Mouse (Mus musculus): ENCODE results near the gene Muc1. TPM values are rescaled to one million over a fixed set of nuclear protein-coding genes. Genes with fewer than 3 reads are reported as not detected.

The Muc1 gene
- polyA plus RNA-seq, 1 experiment from 2014 or later: 1.5 TPM

DNA sequence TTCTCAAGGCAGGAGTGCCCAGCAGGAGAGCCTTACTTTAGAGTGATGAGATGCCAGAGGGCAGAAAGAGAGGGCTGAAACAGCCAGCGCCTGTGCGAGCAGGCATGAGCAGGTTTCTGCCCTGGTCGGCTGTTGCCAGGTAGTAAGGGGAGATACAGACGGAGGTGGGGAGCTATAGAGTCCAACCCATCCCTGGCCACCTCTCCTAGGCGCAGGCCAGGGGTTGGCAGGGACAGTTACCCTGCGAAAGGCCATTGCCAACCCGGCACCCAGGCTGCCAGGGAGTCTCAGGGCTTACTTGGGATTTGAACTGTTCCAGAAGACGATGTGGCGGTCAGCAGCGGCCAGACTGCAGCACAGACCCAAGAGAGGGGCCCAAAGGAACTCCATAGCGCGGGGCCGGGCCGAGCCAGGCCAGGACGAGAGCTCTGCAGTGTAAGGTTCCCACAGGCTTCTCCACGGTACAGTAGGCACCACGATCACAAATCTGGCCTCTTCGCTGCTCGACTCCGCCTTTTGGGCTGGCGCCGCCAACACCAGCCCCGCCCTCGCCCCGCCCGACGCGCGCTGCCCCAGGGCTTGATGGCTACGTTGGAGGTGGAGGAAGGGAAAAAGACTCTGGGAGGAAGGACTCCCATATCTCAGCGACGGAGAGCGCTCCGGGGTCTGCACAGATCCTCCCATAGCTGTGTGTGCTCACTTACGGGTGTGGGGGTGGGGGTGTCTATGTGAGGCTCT, 50.5 kb downstream of the Muc1 start:
- 0 out of 2 replicates have a peak, but pooled peaks cover 4% of the 10 kb centered on the region for H3K27me3 ChIP-seq (ENCODE audit: control insufficient read depth, insufficient read depth, low read depth, low read length)
- H3K36me3 ChIP-seq (ENCODE audit: control insufficient read depth, insufficient read depth, low read length): no peaks in the 10 kb centered on the region
- peak overlapping the region; percentile 44; the same call in 1 of the 2 replicates for H3K27ac ChIP-seq (ENCODE audit: low read length)
- 2% methylated on average over 35 of the region's 35 CpGs for WGBS
- peak overlapping the region; percentile 95 for H3K4me2 ChIP-seq (ENCODE audit: low read length)
- H3K4me3 ChIP-seq (ENCODE audit: low read depth, low read length): peak overlapping the region; percentile 52
- ATAC-seq: peak; percentile 53
- H3K9me3 ChIP-seq (replicated peaks; ENCODE audit: control insufficient read depth, low read length, poor library complexity, severe bottlenecking): no peaks in the 10 kb centered on the region
- H3K9ac ChIP-seq (ENCODE audit: low read depth, low read length): peak overlapping the region; percentile 62
- peaks cover 21% of the 10 kb centered on the region for H3K4me1 ChIP-seq (ENCODE audit: control insufficient read depth, insufficient read depth, low read length)

DNA sequence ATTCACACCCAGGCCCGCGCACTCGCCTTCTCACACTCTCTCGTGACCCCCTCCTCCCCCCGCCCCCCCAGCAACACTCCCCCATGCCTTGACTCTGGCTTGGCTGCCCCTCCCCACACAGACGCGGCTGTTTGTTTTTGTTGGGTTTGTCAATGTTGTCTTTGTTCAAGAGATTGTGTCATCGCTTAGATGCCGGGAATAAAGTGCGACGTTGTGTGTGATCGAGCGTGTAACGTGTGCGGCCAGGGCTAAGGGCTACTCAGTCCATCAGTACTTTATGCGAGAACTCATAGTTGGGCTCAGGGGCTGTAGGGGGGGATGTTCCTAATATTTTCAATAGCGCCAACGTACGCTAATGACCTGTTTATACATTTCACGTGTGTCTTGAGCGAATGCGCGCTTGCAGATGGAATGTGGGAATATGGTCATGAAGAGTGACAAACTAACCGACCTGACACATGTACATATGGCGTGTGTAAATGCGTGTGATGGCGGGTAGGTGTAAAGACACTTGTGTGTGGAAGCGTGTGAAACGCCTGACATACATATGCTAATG, 51.3 kb downstream of the Muc1 start:
- Histone ChIP-seq H3K9ac (ENCODE audit: low read depth, low read length) (peak overlapping the region; percentile 62), H3K4me1 (ENCODE audit: control insufficient read depth, insufficient read depth, low read length) (peaks cover 21% of the 10 kb centered on the region), H3K27ac (ENCODE audit: low read length) (no peak overlapping the region; the same call in 1 of the 2 replicates), H3K27me3 (ENCODE audit: control insufficient read depth, insufficient read depth, low read depth, low read length) (0 out of 2 replicates have a peak, but pooled peaks cover 4% of the 10 kb centered on the region), H3K36me3 (ENCODE audit: control insufficient read depth, insufficient read depth, low read length) (no peaks in the 10 kb centered on the region), H3K4me2 (ENCODE audit: low read length) (peak overlapping the region; percentile 95), H3K4me3 (ENCODE audit: low read depth, low read length) (peak overlapping the region; percentile 52), H3K9me3 (replicated peaks; ENCODE audit: control insufficient read depth, low read length, poor library complexity, severe bottlenecking) (no peaks in the 10 kb centered on the region)
- ATAC-seq: peak; percentile 4; the same call in 1 of the 2 replicates
- WGBS: under 1% methylated on average over 28 of the region's 29 CpGs

DNA sequence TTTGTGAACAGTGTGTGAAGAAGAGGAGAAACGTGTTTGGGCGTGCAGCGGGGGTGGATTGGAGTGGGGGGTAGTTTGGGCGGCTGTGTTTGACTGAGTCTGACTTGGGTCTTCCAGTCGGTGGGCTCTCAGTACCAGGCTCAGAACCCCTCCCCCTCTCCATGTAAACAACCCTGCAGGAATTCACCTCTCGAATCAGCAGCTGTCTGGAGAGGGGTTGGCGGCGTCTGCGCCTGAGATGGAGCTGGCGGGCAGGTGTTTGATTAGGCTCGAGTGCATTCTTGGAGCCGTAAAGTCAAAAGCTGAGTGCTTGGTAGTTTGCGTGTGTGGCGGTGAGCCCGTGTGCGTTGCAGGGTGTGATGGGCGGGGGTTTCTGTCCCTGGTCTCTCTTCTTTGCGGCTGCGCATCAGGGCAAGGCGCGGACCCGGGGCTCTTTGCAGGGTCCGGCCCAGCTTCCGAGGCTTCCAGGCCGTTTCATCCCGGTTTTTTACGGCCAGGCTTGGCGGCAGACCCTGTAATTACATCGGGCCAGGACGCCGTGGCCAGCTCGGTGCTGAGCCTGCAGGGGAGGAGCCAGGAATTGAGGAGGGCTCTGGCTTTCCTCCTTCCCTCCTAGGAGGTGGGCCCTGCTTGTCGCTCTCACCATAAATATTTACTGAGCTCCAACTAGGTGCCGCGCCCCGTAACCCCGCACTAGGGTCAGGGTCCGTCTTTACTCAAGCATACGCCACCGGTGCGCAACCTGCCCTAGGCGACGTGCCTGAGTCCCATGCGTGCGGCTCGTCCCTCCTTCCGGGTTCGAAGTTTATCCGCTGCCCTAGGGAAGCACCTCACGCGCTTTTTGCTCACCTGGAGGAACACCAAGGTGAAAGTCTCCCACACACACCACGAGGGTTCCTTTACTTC, 52.0 kb downstream of the Muc1 start, which contains the start of gene Efna1:
TSS of gene Efna1 (minus strand) at position 537 of the 906 bp plus-strand sequence.
- peak within 1 kb of the TSS; percentile 62 for H3K9ac ChIP-seq (ENCODE audit: low read depth, low read length)

DNA sequence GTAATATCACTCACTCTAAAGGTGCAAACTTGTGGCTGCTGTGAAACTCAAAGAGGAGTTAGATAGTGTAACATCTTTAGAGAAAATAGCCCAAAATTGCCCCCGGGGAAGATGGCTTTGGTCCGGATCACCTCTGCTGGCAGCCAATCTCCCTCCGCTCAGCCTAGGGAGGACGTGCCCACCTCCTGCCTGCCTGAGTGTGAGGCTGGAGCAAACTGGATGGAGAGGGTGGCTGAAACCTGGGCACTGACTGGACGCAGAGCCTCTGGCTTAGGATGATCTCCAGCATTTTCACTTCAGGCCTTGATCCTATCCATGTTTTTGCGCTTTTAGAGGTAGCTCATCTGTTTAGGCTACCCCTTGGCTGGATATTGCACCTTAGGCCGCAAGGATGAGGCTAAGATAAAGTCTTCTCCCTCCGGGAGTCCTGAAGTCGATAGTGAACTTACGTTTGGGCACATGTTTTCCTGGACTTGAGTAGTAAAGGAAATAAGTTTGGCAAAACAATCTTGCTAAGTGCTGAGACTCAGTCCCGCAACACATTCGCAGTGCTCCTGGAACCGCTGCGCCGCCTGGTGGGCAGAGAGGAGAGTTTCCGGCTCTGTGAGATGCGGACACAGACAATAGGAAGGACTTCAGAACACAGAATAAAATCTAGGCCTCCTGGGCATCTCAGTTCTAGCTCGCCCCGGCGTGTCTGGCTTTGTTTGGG, 52.9 kb downstream of the Muc1 start:
- peaks cover 21% of the 10 kb centered on the region for H3K4me1 ChIP-seq (ENCODE audit: control insufficient read depth, insufficient read depth, low read length)
- 11% methylated on average over 20 of the region's 20 CpGs for WGBS
- 0 out of 2 replicates have a peak, but pooled peaks cover 4% of the 10 kb centered on the region for H3K27me3 ChIP-seq (ENCODE audit: control insufficient read depth, insufficient read depth, low read depth, low read length)
- peak overlapping the region; percentile 52; the same call in 1 of the 2 replicates for H3K4me3 ChIP-seq (ENCODE audit: low read depth, low read length)
- H3K9me3 ChIP-seq (replicated peaks; ENCODE audit: control insufficient read depth, low read length, poor library complexity, severe bottlenecking): no peaks in the 10 kb centered on the region
- ATAC-seq: no peak
- no peak overlapping the region for H3K27ac ChIP-seq (ENCODE audit: low read length)
- H3K4me2 ChIP-seq (ENCODE audit: low read length): peak overlapping the region; percentile 95
- no peak overlapping the region; the same call in 1 of the 2 replicates for H3K9ac ChIP-seq (ENCODE audit: low read depth, low read length)
- no peaks in the 10 kb centered on the region for H3K36me3 ChIP-seq (ENCODE audit: control insufficient read depth, insufficient read depth, low read length)

More for the DNA sequence above, 52.0 kb downstream of the Muc1 start, which contains the start of gene Efna1:
- peak; percentile 34 for ATAC-seq
- H3K27ac ChIP-seq (ENCODE audit: low read length): peak within 1 kb of the TSS; percentile 51
- under 1% methylated on average over 52 of the region's 52 CpGs for WGBS
- H3K4me1 ChIP-seq (ENCODE audit: control insufficient read depth, insufficient read depth, low read length): peaks cover 21% of the 10 kb centered on the region
- H3K4me3 ChIP-seq (ENCODE audit: low read depth, low read length): peak within 1 kb of the TSS; percentile 52
- H3K9me3 ChIP-seq (replicated peaks; ENCODE audit: control insufficient read depth, low read length, poor library complexity, severe bottlenecking): no peaks in the 10 kb centered on the region
- no peaks in the 10 kb centered on the region for H3K36me3 ChIP-seq (ENCODE audit: control insufficient read depth, insufficient read depth, low read length)
- peak within 1 kb of the TSS; percentile 95 for H3K4me2 ChIP-seq (ENCODE audit: low read length)
- H3K27me3 ChIP-seq (ENCODE audit: control insufficient read depth, insufficient read depth, low read depth, low read length): 0 out of 2 replicates have a peak, but pooled peaks cover 4% of the 10 kb centered on the region

DNA sequence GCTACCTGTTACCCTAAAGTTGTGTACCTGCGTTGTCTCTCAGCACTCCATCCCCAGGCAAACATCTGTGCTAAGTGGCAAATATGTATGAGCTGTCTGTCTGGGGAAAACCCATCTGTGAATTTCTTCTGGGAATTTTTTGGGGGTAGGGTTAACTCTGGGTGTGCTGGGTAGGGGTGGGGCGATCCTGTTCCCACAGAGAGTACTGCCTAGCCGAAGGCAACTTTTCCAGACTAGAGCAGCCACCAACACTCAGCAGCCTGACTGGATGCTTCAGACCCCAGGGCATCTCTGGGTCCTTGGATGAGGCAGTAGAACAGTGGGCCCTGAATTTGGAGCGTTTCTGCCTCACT, 53.4 kb downstream of the Muc1 start:
- ATAC-seq: no peak
- 25% methylated on average over 4 of the region's 4 CpGs for WGBS
- Histone ChIP-seq H3K27ac (ENCODE audit: low read length) (no peak overlapping the region), H3K27me3 (ENCODE audit: control insufficient read depth, insufficient read depth, low read depth, low read length) (0 out of 2 replicates have a peak, but pooled peaks cover 4% of the 10 kb centered on the region), H3K9me3 (replicated peaks; ENCODE audit: control insufficient read depth, low read length, poor library complexity, severe bottlenecking) (no peaks in the 10 kb centered on the region), H3K9ac (ENCODE audit: low read depth, low read length) (no peak overlapping the region), H3K4me3 (ENCODE audit: low read depth, low read length) (no peak overlapping the region), H3K36me3 (ENCODE audit: control insufficient read depth, insufficient read depth, low read length) (no peaks in the 10 kb centered on the region), H3K4me2 (ENCODE audit: low read length) (no peak overlapping the region), H3K4me1 (ENCODE audit: control insufficient read depth, insufficient read depth, low read length) (peaks cover 21% of the 10 kb centered on the region)

MicroRNAs encoded within 50 kb of the gene (microRNA counts, 519-probe panel; counts per million panel counts)
- 2,064 counts per million, percentile 53 among the panel's probes with 10 or more counts for microRNA mmu-miR-92b

Small RNA genes lying within 50 kb of the gene (microRNA-seq; reads per million reads assigned to microRNA genes)
- gene Mir92b: 4,202 reads per million, percentile 89 among the genes with 10 or more reads in this experiment

Other genes with a start within 250 kb of the Muc1 start
- 101 and 103 TPM in 2 replicates for gene Rusc1, start 135.7 kb upstream of the Muc1 start, polyA plus RNA-seq (2015; fragmentation: Nextera tagmentation; extraction: Ambion mirVana)
- 0.14 TPM in 1 of 2 replicates, not detected in the other for gene Gm43738, start 128.0 kb upstream of the Muc1 start, polyA plus RNA-seq (2015; fragmentation: Nextera tagmentation; extraction: Ambion mirVana)
- gene Fdps, start 127.1 kb upstream of the Muc1 start, polyA plus RNA-seq (2015; fragmentation: Nextera tagmentation; extraction: Ambion mirVana): 512 and 577 TPM in 2 replicates
- gene Pklr, start 92.9 kb upstream of the Muc1 start, polyA plus RNA-seq (2015; fragmentation: Nextera tagmentation; extraction: Ambion mirVana): 0.30 TPM in 1 of 2 replicates, not detected in the other
- gene Hcn3, start 68.9 kb upstream of the Muc1 start, polyA plus RNA-seq (2015; fragmentation: Nextera tagmentation; extraction: Ambion mirVana): 59.1 and 65.9 TPM in 2 replicates
- 15.9 and 19.7 TPM in 2 replicates for gene Clk2, start 64.3 kb upstream of the Muc1 start, polyA plus RNA-seq (2015; fragmentation: Nextera tagmentation; extraction: Ambion mirVana)
- gene Scamp3, start 51.6 kb upstream of the Muc1 start, polyA plus RNA-seq (2015; fragmentation: Nextera tagmentation; extraction: Ambion mirVana): 145 and 152 TPM in 2 replicates
- gene Fam189b, start 45.9 kb upstream of the Muc1 start, polyA plus RNA-seq (2015; fragmentation: Nextera tagmentation; extraction: Ambion mirVana): 31.8 and 33.6 TPM in 2 replicates
- 46.4 and 49.0 TPM in 2 replicates for gene Gba, start 26.1 kb upstream of the Muc1 start, polyA plus RNA-seq (2015; fragmentation: Nextera tagmentation; extraction: Ambion mirVana)
- 52.2 and 53.6 TPM in 2 replicates for gene Thbs3, start 13.9 kb upstream of the Muc1 start, polyA plus RNA-seq (2015; fragmentation: Nextera tagmentation; extraction: Ambion mirVana)
- 145 and 150 TPM in 2 replicates for gene Mtx1, start 2.0 kb upstream of the Muc1 start, polyA plus RNA-seq (2015; fragmentation: Nextera tagmentation; extraction: Ambion mirVana)
- 195 TPM in 2 replicates for gene Krtcap2, start 16.9 kb downstream of the Muc1 start, polyA plus RNA-seq (2015; fragmentation: Nextera tagmentation; extraction: Ambion mirVana)
- gene Trim46, start 17.3 kb downstream of the Muc1 start, polyA plus RNA-seq (2015; fragmentation: Nextera tagmentation; extraction: Ambion mirVana): 90.3 and 91.2 TPM in 2 replicates
- 60.4 and 64.5 TPM in 2 replicates for gene Dpm3, start 30.3 kb downstream of the Muc1 start, polyA plus RNA-seq (2015; fragmentation: Nextera tagmentation; extraction: Ambion mirVana)
- gene Slc50a1, start 41.5 kb downstream of the Muc1 start, polyA plus RNA-seq (2015; fragmentation: Nextera tagmentation; extraction: Ambion mirVana): 40.2 and 41.3 TPM in 2 replicates
- gene Efna1, start 52.1 kb downstream of the Muc1 start, polyA plus RNA-seq (2015; fragmentation: Nextera tagmentation; extraction: Ambion mirVana): 6.8 and 7.4 TPM in 2 replicates
- 40.5 and 59.0 TPM in 2 replicates for gene Efna3, start 93.9 kb downstream of the Muc1 start, polyA plus RNA-seq (2015; fragmentation: Nextera tagmentation; extraction: Ambion mirVana)
- 3.7 and 4.2 TPM in 2 replicates for gene Efna4, start 109.0 kb downstream of the Muc1 start, polyA plus RNA-seq (2015; fragmentation: Nextera tagmentation; extraction: Ambion mirVana)
- gene Adam15, start 120.9 kb downstream of the Muc1 start, polyA plus RNA-seq (2015; fragmentation: Nextera tagmentation; extraction: Ambion mirVana): 60.6 and 78.2 TPM in 2 replicates
- 0.09 and 0.25 TPM in 2 replicates for gene Dcst2, start 132.9 kb downstream of the Muc1 start, polyA plus RNA-seq (2015; fragmentation: Nextera tagmentation; extraction: Ambion mirVana)
- 0.96 and 0.98 TPM in 2 replicates for gene Dcst1, start 136.2 kb downstream of the Muc1 start, polyA plus RNA-seq (2015; fragmentation: Nextera tagmentation; extraction: Ambion mirVana)
- gene Zbtb7b, start 165.7 kb downstream of the Muc1 start, polyA plus RNA-seq (2015; fragmentation: Nextera tagmentation; extraction: Ambion mirVana): 0.49 and 0.61 TPM in 2 replicates
- 1.4 TPM in 1 of 2 replicates, not detected in the other for gene Lenep, start 173.7 kb downstream of the Muc1 start, polyA plus RNA-seq (2015; fragmentation: Nextera tagmentation; extraction: Ambion mirVana)
- gene Flad1, start 182.8 kb downstream of the Muc1 start, polyA plus RNA-seq (2015; fragmentation: Nextera tagmentation; extraction: Ambion mirVana): 35.4 and 39.1 TPM in 2 replicates
- 77.1 and 86.2 TPM in 2 replicates for gene Cks1b, start 189.3 kb downstream of the Muc1 start, polyA plus RNA-seq (2015; fragmentation: Nextera tagmentation; extraction: Ambion mirVana)
- 13.2 and 14.9 TPM in 2 replicates for gene Shc1, start 189.4 kb downstream of the Muc1 start, polyA plus RNA-seq (2015; fragmentation: Nextera tagmentation; extraction: Ambion mirVana)
- gene Pygo2, start 201.2 kb downstream of the Muc1 start, polyA plus RNA-seq (2015; fragmentation: Nextera tagmentation; extraction: Ambion mirVana): 47.6 and 48.7 TPM in 2 replicates
- gene Pbxip1, start 207.6 kb downstream of the Muc1 start, polyA plus RNA-seq (2015; fragmentation: Nextera tagmentation; extraction: Ambion mirVana): 14.4 and 18.5 TPM in 2 replicates
- 129 and 142 TPM in 2 replicates for gene Pmvk, start 225.5 kb downstream of the Muc1 start, polyA plus RNA-seq (2015; fragmentation: Nextera tagmentation; extraction: Ambion mirVana)

Data from midbrain, embryonic 16.5 days (tissue).